Mouse (Mus musculus) heart, adult 2 months (tissue): ENCODE data around the gene Stard13. TPM values are rescaled to one million over a fixed set of nuclear protein-coding genes. Genes with fewer than 3 reads are reported as not detected.

Experiments
- DNase-seq, 2 experiments: peaks; one replicate each; pipeline ENCODE4 v3.0.0; 2021
- H3K27ac ChIP-seq: fragments of 200-600 bp; 2 replicates; pipeline ENCODE4 v1.8.1; 2022
- H3K27me3 ChIP-seq: fragments of 200-500 bp; 2 replicates; pipeline ENCODE4 v1.6.1; 2012; ENCODE audit warnings: mild to moderate bottlenecking, low read length, inconsistent platforms, mixed read lengths; ENCODE audit not compliant: control insufficient read depth, insufficient read depth
- H3K36me3 ChIP-seq: fragments of 200-500 bp; 2 replicates; pipeline ENCODE4 v1.6.1; 2012; ENCODE audit warnings: low read length, inconsistent platforms; ENCODE audit not compliant: control insufficient read depth, insufficient read depth
- H3K4me1 ChIP-seq: fragments of 200-500 bp; 2 replicates; pipeline ENCODE4 v1.6.1; 2011; ENCODE audit warnings: low read length; ENCODE audit not compliant: control insufficient read depth, insufficient read depth
- H3K4me3 ChIP-seq: fragments of 200-600 bp; 2 replicates; pipeline ENCODE4 v1.8.1; 2022
- H3K79me2 ChIP-seq: fragments of 200-500 bp; replicated peaks from 2 replicates; pipeline ENCODE4 v1.6.1; 2012; ENCODE audit warnings: mild to moderate bottlenecking, inconsistent platforms, low read length, moderate library complexity, mixed read lengths; ENCODE audit not compliant: control insufficient read depth, insufficient read depth
- H3K9ac ChIP-seq: fragments of 200-500 bp; 2 replicates; pipeline ENCODE4 v1.6.1; 2012; ENCODE audit warnings: low read depth, mild to moderate bottlenecking, control low read depth, inconsistent platforms, low read length, mixed read lengths
- CTCF ChIP-seq: fragments of 200-600 bp; IDR thresholded peaks from 2 replicates; pipeline ENCODE4 v1.8.1; 2022; ENCODE audit warnings: antibody characterized with exemption, mild to moderate bottlenecking, moderate library complexity
- EP300 ChIP-seq: fragments of 200-500 bp; IDR thresholded peaks from 2 replicates; pipeline ENCODE4 v1.6.1; 2011; ENCODE audit warnings: low read depth, low read length, control low read depth; ENCODE audit not compliant: insufficient read depth
- POLR2A ChIP-seq: fragments of 200-500 bp; IDR thresholded peaks from 2 replicates; pipeline ENCODE4 v1.6.1; 2011; ENCODE audit warnings: mild to moderate bottlenecking, low read depth, low read length, control low read depth; ENCODE audit not compliant: insufficient read depth
- WGBS: fragments of 180-500 bp; shearing (Covaris S2); methylation state at CpG from one replicate; pipeline ENCODE4 v1.1.7; 2018; 5-methylcytosine and 5-hydroxymethylcytosine counted together
- intact Hi-C: fragments of 180-260 bp; cut with DNase I; formaldehyde crosslinking; loops from one replicate; pipeline ENCODE4 v1.15.1; 2025
- polyA plus RNA-seq: library from polyadenylated mRNA; depleted of rRNA; stranded (reverse); fragments of >200 nt; gene quantifications from 2 replicates; pipeline ENCODE4 v1.2.3, GENCODE M21; 2012
- total RNA-seq, 2 experiments: library from RNA; stranded (reverse); gene quantifications; 2 replicates each; pipeline ENCODE4 v1.2.3; 2021

The Stard13 gene
- total and polyA plus RNA-seq, 3 experiments = 9.9 to 24.4 (median 22.1) TPM

GRCm38 (mm10) chr5:151125985-151126607, 107.5 kb downstream of the Stard13 start:
- TF ChIP-seq POLR2A (no peak), CTCF (no peak)
- intact Hi-C loops = no loop called here
- peaks cover 9% of the 10 kb centered on the region for H3K79me2 ChIP-seq
- peaks cover 9% of the 10 kb centered on the region for H3K4me1 ChIP-seq
- H3K4me3 ChIP-seq = peak overlapping the region; percentile 15; the same call in 1 of the 2 replicates
- peak overlapping the region; percentile 22; the same call in 1 of the 2 replicates for H3K27ac ChIP-seq
- no peaks in the 10 kb centered on the region for H3K27me3 ChIP-seq
- H3K36me3 ChIP-seq = peaks cover 5% of the 10 kb centered on the region
- peak in 1 of 2 experiments; percentile 31 for DNase-seq
- 58% methylated on average over 6 of the region's 6 CpGs for WGBS
- H3K9ac ChIP-seq = peak overlapping the region; percentile 3; the same call in 1 of the 2 replicates

- Histone ChIP-seq H3K4me1 (peaks cover 15% of the 10 kb centered on the region), H3K9ac (no peak overlapping the region), H3K4me3 (no peak overlapping the region), H3K36me3 (no peaks in the 10 kb centered on the region), H3K27me3 (no peaks in the 10 kb centered on the region), H3K79me2 (peaks cover 6% of the 10 kb centered on the region), H3K27ac (no peak overlapping the region)
- no peak for DNase-seq
- 49% methylated on average over 2 of the region's 2 CpGs for WGBS
- intact Hi-C loops = no loop called here
- TF ChIP-seq CTCF = no peak
- TF ChIP-seq EP300 = no peak
- TF ChIP-seq POLR2A = no peak
Measured at GRCm38 (mm10) chr5:151117846-151118245, 115.8 kb downstream of the Stard13 start.

- H3K27ac ChIP-seq = no peak overlapping the region
- intact Hi-C loops = no loop called here
- peak in 1 of 2 experiments; percentile 17 for DNase-seq
- H3K79me2 ChIP-seq = peaks cover 6% of the 10 kb centered on the region
- no peaks in the 10 kb centered on the region; the same call in 1 of the 2 replicates for H3K36me3 ChIP-seq
- TF ChIP-seq POLR2A = no peak
- no peak for TF ChIP-seq EP300
- no peak for TF ChIP-seq CTCF
- no peak overlapping the region for H3K9ac ChIP-seq
- H3K4me1 ChIP-seq = peaks cover 17% of the 10 kb centered on the region
- H3K27me3 ChIP-seq = no peaks in the 10 kb centered on the region
- no peak overlapping the region for H3K4me3 ChIP-seq
- WGBS = 66% methylated on average over 5 of the region's 5 CpGs
Measured at GRCm38 (mm10) chr5:151116192-151116887, 117.3 kb downstream of the Stard13 start.

- H3K36me3 ChIP-seq = peaks cover 9% of the 10 kb centered on the region
- peak in 1 of 2 experiments; percentile 50 for DNase-seq
- intact Hi-C loops = loop anchor here (5.0 kb wide), 1 partner anchor 90 kb away; no protein-coding TSS in a partner anchor
- peaks cover 27% of the 10 kb centered on the region for H3K4me1 ChIP-seq
- H3K9ac ChIP-seq = no peak overlapping the region
- TF ChIP-seq EP300 (no peak), POLR2A (no peak), CTCF (no peak)
- no peak overlapping the region for H3K4me3 ChIP-seq
- H3K27me3 ChIP-seq = no peaks in the 10 kb centered on the region
- H3K79me2 ChIP-seq = peaks cover 6% of the 10 kb centered on the region
- H3K27ac ChIP-seq = no peak overlapping the region
- 76% methylated on average over 9 of the region's 9 CpGs for WGBS
Measured at GRCm38 (mm10) chr5:151112743-151113142, 120.9 kb downstream of the Stard13 start.

GRCm38 (mm10) chr5:151111080-151111871, 122.4 kb downstream of the Stard13 start:
- 81% methylated on average over 7 of the region's 7 CpGs for WGBS
- Histone ChIP-seq H3K4me1 (peaks cover 18% of the 10 kb centered on the region), H3K9ac (no peak overlapping the region), H3K4me3 (no peak overlapping the region), H3K79me2 (peaks cover 4% of the 10 kb centered on the region; the same call in 1 of the 2 replicates), H3K27me3 (no peaks in the 10 kb centered on the region), H3K36me3 (peaks cover 9% of the 10 kb centered on the region), H3K27ac (peak overlapping the region; percentile 37)
- DNase-seq = no peak
- TF ChIP-seq CTCF (no peak), POLR2A (no peak), EP300 (no peak)
- intact Hi-C loops = loop anchor here (5.0 kb wide), 1 partner anchor 89 kb away; no protein-coding TSS in a partner anchor
